Mouse (Mus musculus): ENCODE results near the gene Ccm2. TPM values are rescaled to one million over a fixed set of nuclear protein-coding genes. Genes with fewer than 3 reads are reported as not detected.

The Ccm2 gene
- 76.0 and 76.2 TPM in 2 replicates for polyA plus RNA-seq (2012; rRNA removed)

DNA sequence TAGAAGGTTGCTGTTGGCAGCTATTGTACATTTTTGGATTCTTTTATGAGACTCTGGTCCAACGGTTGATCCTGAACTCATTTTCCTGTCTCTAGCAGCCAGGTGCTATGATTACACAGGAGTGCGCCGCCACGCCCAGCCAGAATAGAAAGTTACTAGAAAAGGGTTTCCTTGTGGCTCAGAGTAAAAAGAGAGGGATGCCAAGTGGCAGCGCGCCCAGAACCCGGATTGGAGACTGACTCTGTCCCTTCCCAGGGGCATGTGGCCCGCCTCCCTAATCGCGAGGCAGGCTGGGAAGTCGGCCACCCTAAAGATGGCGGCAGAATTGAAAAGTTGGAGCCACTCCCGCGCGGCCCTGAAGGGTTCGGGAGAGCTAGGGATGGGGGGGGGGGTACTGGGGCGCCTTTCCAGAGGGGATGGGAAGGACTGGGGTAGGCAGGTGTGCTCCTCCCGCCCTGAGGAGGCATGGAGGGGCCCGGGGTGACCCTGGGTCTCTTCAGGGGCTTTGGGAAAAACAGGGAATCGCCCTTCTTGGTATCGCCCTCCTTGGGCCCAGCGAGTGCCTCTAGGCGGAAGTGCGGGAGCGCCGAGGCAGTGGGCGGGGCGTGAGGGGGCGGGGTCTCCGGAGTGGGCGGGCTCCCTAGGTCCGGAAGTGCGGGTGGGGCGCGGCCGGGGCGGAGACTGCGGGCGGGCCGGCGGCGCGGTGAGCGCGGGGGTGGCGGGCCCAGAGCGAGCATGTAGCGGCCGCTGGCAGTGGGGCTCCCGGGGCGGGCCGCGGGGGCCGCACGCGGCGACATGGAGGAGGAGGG lies at the start of gene Ccm2:
Gene Ccm2 (plus strand): TSS at position 683 of the 809 bp plus-strand sequence.

DNA sequence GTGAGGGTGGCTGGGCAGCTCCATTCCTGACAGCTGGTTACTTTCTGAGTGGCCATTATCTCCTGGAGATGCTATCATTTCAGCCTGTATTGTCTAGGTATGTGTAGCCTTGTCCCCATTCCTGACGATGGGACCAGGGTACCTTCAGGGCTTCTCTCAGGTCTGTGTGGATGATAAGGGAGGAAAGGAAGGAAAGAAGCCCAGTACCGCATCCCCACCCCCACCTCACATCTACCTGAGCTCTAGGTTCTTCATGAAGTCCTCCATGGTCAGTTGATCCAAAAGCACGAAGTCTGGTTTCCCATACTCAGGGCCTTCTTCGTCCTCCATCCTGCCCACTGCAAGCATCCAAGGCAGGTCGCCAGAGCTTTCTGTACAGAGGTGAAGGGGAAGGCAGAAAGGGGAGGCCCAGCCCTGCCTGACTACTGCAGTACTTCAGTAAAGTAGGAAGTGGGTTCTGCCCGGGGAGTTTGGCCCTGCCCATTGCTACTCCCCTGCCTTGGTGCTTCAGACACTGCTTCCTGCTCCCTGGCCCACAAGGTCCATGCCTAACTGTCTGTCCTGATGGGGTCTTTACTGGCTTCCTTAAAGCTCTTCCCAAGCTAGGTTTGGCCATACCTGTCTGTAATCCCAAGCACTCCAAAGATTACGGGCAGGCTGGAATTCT lies 26.0 kb upstream of the Ccm2 start, which contains the start of gene Myo1g:
Gene Myo1g (minus strand): TSS at position 459 of the 667 bp plus-strand sequence.

GRCm38 (mm10) chr11:6605491-6606399 lies 59.1 kb downstream of the Ccm2 start, which contains the start of gene Nacad:
Gene Nacad (minus strand): TSS chr11:6606053.

GRCm38 (mm10) chr11:6625478-6626387 lies 79.0 kb downstream of the Ccm2 start, which contains the start of gene Tbrg4:
Gene Tbrg4 (minus strand): TSS chr11:6626067.

DNA sequence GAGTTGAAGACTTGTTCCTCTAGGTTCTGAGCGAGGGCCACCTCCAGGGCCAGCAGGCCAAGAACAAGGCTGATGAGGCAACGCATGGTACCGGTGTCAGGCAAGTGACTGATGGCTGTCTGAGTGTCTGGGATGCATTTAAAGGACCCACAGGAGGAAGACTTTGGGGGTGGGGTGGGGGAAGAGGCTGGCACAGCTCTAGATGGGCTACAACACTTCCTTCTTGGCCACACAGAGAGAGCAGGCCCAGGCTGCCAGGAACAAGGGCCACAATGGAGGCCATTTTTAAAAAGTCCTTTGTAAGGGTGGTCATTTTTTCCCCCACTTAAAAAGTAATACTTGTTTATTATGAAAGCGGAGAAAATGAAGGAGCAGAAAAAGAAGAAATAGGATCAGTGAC lies 91.8 kb downstream of the Ccm2 start, which contains the start of gene Wap:
Gene Wap (minus strand): TSS at position 101 of the 400 bp plus-strand sequence.

Other genes starting within 250 kb of the Ccm2 start
- 60.2 and 84.5 TPM in 2 replicates for gene Zmiz2, start 157.8 kb upstream of the Ccm2 start, polyA plus RNA-seq (2012; rRNA removed)
- 308 and 324 TPM in 2 replicates for gene Ppia, start 131.4 kb upstream of the Ccm2 start, polyA plus RNA-seq (2012; rRNA removed)
- 50.9 and 59.6 TPM in 2 replicates for gene H2afv, start 102.4 kb upstream of the Ccm2 start, polyA plus RNA-seq (2012; rRNA removed)
- gene Purb, start 71.0 kb upstream of the Ccm2 start, polyA plus RNA-seq (2012; rRNA removed), result 10.4 and 10.8 TPM in 2 replicates
- gene Myo1g, start 25.9 kb upstream of the Ccm2 start, polyA plus RNA-seq (2012; rRNA removed), result 9.3 and 9.6 TPM in 2 replicates
- gene Nacad, start 59.2 kb downstream of the Ccm2 start, polyA plus RNA-seq (2012; rRNA removed), result 12.6 and 18.6 TPM in 2 replicates
- 184 and 198 TPM in 2 replicates for gene Tbrg4, start 79.2 kb downstream of the Ccm2 start, polyA plus RNA-seq (2012; rRNA removed)
- not detected in 2 replicates for gene Wap, start 91.8 kb downstream of the Ccm2 start, polyA plus RNA-seq (2012; rRNA removed)
- 5.1 and 5.2 TPM in 2 replicates for gene Ramp3, start 111.6 kb downstream of the Ccm2 start, polyA plus RNA-seq (2012; rRNA removed)

All from colon, adult 2 months (tissue).